Mouse (Mus musculus) retina, postnatal 7 days (tissue): Measurements from ENCODE around the gene Bcar3.

Experiments used
- DNase-seq: peaks from one replicate; pipeline ENCODE4 v3.0.0-alpha.2; 2012; ENCODE audit warnings: low read depth, low spot score

Gene Bcar3

GRCm38 (mm10) chr3:122418564-122419274 is 124.8 kb downstream of the Bcar3 start:
- DNase-seq = no peak

- DNase-seq = peak; percentile 35
These were observed 125.9 kb downstream of the Bcar3 start for GRCm38 (mm10) chr3:122419610-122420409.

- no peak for DNase-seq
These were observed 126.5 kb downstream of the Bcar3 start for GRCm38 (mm10) chr3:122420410-122420774.

- no peak for DNase-seq
These were observed 127.2 kb downstream of the Bcar3 start for GRCm38 (mm10) chr3:122421042-122421702.

GRCm38 (mm10) chr3:122421802-122422201 is 127.9 kb downstream of the Bcar3 start:
- no peak for DNase-seq

GRCm38 (mm10) chr3:122422276-122422675 is 128.3 kb downstream of the Bcar3 start:
- DNase-seq = no peak

- no peak for DNase-seq
These were observed 129.7 kb downstream of the Bcar3 start for GRCm38 (mm10) chr3:122423643-122424042.

- no peak for DNase-seq
These were observed 134.4 kb downstream of the Bcar3 start for GRCm38 (mm10) chr3:122428325-122428821.

- DNase-seq = no peak
These were observed 137.0 kb downstream of the Bcar3 start for GRCm38 (mm10) chr3:122430780-122431497.

GRCm38 (mm10) chr3:122432811-122433406 is 139.0 kb downstream of the Bcar3 start:
- no peak for DNase-seq

GRCm38 (mm10) chr3:122433975-122434626 is 140.2 kb downstream of the Bcar3 start:
- DNase-seq = no peak

GRCm38 (mm10) chr3:122434983-122435935 is 141.3 kb downstream of the Bcar3 start:
- no peak for DNase-seq

GRCm38 (mm10) chr3:122438143-122438825 is 144.3 kb downstream of the Bcar3 start:
- DNase-seq = no peak

GRCm38 (mm10) chr3:122445696-122446095 is 151.8 kb downstream of the Bcar3 start:
- no peak for DNase-seq

- no peak for DNase-seq
These were observed 152.7 kb downstream of the Bcar3 start for GRCm38 (mm10) chr3:122446678-122447077.

GRCm38 (mm10) chr3:122448196-122448595 is 154.3 kb downstream of the Bcar3 start:
- no peak for DNase-seq

GRCm38 (mm10) chr3:122450041-122450440 is 156.1 kb downstream of the Bcar3 start:
- DNase-seq = no peak

GRCm38 (mm10) chr3:122453875-122454274 is 159.9 kb downstream of the Bcar3 start:
- no peak for DNase-seq

- no peak for DNase-seq
These were observed 162.2 kb downstream of the Bcar3 start for GRCm38 (mm10) chr3:122456156-122456555.
